Mouse (Mus musculus) neural tube, embryonic 15.5 days (tissue): ENCODE results near the gene Chit1. TPM values are rescaled to one million over a fixed set of nuclear protein-coding genes. Genes with fewer than 3 reads are reported as not detected.

Source experiments
- ATAC-seq: fragments of 200-750 bp; cut with Nextera tagmentation; 2 replicates; pipeline ENCODE4 v1.8.0; 2017; ENCODE audit warnings: mild to moderate bottlenecking, moderate TSS enrichment, moderate library complexity; ENCODE audit not compliant: low FRiP score
- H3K27ac ChIP-seq: fragments of 300-500 bp; sonication (generic); replicated peaks from 2 replicates; pipeline ENCODE4 v1.5.1; 2015; ENCODE audit warnings: mild to moderate bottlenecking, inconsistent platforms
- H3K27me3 ChIP-seq: fragments of 300-500 bp; sonication (generic); replicated peaks from 2 replicates; pipeline ENCODE4 v1.6.1; 2015; ENCODE audit warnings: inconsistent platforms
- H3K36me3 ChIP-seq: fragments of 300-500 bp; sonication (generic); 2 replicates; pipeline ENCODE4 v1.6.1; 2015; ENCODE audit warnings: inconsistent platforms
- H3K4me1 ChIP-seq: fragments of 300-500 bp; sonication (generic); 2 replicates; pipeline ENCODE4 v1.6.1; 2015; ENCODE audit warnings: inconsistent platforms
- H3K4me2 ChIP-seq: fragments of 300-500 bp; sonication (generic); 2 replicates; pipeline ENCODE4 v1.6.1; 2015; ENCODE audit warnings: inconsistent platforms, mild to moderate bottlenecking, moderate library complexity
- H3K4me3 ChIP-seq: fragments of 300-500 bp; sonication (generic); replicated peaks from 2 replicates; pipeline ENCODE4 v1.5.1; 2015; ENCODE audit warnings: mild to moderate bottlenecking, inconsistent platforms
- H3K9ac ChIP-seq: fragments of 300-500 bp; sonication (generic); replicated peaks from 2 replicates; pipeline ENCODE4 v1.6.1; 2015; ENCODE audit warnings: mild to moderate bottlenecking, inconsistent platforms
- H3K9me3 ChIP-seq: fragments of 300-500 bp; sonication (generic); replicated peaks from 2 replicates; pipeline ENCODE4 v1.6.1; 2016; ENCODE audit warnings: inconsistent platforms
- WGBS: fragments of 180-500 bp; shearing (Covaris S2); methylation state at CpG from one replicate; pipeline ENCODE4 v1.1.7; 2015; ENCODE audit warnings: mixed read lengths; 5-methylcytosine and 5-hydroxymethylcytosine counted together
- polyA plus RNA-seq: library from polyadenylated mRNA; unstranded; fragments of >200 nt; fragmentation: Nextera tagmentation; extraction: Ambion mirVana; gene quantifications from 2 replicates; pipeline ENCODE4 v1.2.1, GENCODE M21; 2015

The Chit1 gene
- polyA plus RNA-seq, 1 experiment from 2014 or later, result 0.87 TPM

DNA sequence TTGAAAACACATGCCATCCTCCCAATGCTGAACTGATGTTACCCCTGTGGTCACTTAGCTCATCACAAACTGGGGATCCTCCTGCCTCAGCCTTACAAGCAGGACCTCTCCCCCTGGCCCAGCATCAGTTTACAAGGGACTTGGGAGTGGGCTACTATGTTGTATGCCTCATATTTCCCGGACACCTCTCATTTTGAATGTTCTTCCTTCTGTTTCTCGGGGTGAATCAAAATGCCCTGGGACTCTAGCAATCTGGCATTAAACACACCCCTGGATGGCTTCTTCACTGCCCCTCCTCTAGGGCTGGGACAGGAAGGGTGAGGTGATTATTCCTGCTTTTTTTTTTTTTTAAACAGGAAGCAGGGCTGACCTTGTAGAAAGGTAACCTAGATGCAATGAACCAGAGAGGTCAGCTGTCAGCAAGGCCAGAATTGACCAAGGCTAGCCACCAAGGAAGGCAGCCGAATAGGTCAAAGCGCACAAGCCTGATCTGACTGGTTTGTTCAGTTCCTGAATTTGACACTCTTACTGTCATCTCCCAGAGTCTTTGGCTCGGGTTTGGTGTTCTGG lies 30.1 kb upstream of the Chit1 start:
- Histone ChIP-seq H3K9me3 (no peaks in the 10 kb centered on the region), H3K27me3 (no peaks in the 10 kb centered on the region), H3K9ac (no peak overlapping the region), H3K4me3 (no peak overlapping the region), H3K4me1 (peaks cover 40% of the 10 kb centered on the region), H3K36me3 (no peaks in the 10 kb centered on the region), H3K27ac (no peak overlapping the region), H3K4me2 (no peak overlapping the region)
- WGBS, result 93% methylated on average over 5 of the region's 5 CpGs
- ATAC-seq, result no peak

DNA sequence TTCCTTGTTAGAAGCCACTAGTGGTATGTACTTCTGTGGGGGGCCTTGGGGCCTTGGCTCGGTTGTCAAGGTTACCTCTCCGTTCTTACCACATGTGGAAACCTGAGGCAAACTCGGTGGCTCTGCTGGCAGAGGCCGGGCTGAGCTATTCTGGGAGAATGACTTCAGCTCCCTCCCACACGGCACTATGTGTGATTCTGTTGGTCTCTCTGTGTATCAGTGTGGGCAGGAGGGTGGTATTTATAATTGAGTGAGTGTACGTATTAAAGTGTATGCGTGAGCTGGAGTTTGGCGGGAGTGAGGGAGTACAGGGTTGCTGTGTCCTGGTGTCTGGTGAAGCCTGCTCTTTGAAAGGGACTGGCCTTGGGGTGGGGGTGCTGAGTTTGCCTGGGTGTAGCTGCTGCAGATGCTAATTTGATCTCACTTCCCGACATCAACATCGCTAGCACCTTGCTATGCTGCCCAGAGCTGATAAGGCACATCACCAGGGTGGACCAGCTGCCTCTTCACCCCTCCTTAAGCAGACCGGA lies 28.0 kb upstream of the Chit1 start:
- no peaks in the 10 kb centered on the region for H3K9me3 ChIP-seq
- H3K4me3 ChIP-seq, result no peak overlapping the region
- ATAC-seq, result no peak
- WGBS, result 60% methylated on average over 11 of the region's 11 CpGs
- H3K27me3 ChIP-seq, result no peaks in the 10 kb centered on the region
- no peaks in the 10 kb centered on the region for H3K36me3 ChIP-seq
- no peak overlapping the region for H3K4me2 ChIP-seq
- no peak overlapping the region for H3K9ac ChIP-seq
- no peak overlapping the region for H3K27ac ChIP-seq
- peaks cover 29% of the 10 kb centered on the region for H3K4me1 ChIP-seq

DNA sequence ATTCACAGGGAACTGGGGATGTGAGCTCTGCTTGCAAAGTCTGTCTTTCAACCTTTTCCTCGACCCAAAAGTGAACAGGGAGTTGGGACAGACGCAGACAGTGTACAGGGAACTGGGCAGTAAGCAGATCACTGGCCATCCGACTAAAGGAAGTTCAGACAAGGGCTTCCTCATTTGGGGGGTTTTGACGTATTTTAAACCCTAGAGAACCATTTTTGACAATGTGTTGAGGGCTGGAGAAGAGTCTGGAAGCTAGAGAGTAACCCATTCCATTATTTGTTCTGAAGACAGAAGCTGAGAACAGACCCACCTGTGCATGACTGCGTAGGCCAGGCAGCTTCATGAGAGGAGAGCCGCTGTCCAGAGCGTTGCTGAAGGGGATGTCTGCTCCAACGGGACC lies 27.4 kb upstream of the Chit1 start:
- Histone ChIP-seq H3K4me3 (no peak overlapping the region), H3K4me1 (peaks cover 24% of the 10 kb centered on the region), H3K9me3 (no peaks in the 10 kb centered on the region), H3K9ac (no peak overlapping the region), H3K4me2 (no peak overlapping the region), H3K36me3 (no peaks in the 10 kb centered on the region), H3K27ac (no peak overlapping the region), H3K27me3 (no peaks in the 10 kb centered on the region)
- 88% methylated on average over 8 of the region's 8 CpGs for WGBS
- no peak for ATAC-seq

DNA sequence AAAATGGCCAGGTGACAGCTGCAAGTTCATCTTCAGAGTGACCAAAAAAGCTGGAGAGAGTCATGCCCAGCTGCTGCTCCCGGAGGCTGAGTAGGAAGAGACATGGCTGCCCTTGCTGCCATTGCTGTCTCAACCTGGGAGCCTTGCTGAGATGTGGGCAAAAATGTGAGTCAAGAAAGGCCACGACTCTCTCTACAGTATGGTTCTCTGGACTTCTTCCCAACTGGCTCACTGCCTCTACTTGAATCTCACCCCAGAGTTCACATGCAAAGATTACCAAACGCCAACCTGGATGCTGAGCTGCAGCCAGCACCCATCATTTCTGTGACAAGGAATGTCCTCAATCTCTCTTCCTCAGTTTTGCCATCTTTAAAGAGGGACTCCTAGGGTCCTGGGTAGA lies 26.9 kb upstream of the Chit1 start:
- no peak for ATAC-seq
- peaks cover 24% of the 10 kb centered on the region for H3K4me1 ChIP-seq
- no peak overlapping the region for H3K9ac ChIP-seq
- H3K27ac ChIP-seq, result no peak overlapping the region
- H3K27me3 ChIP-seq, result no peaks in the 10 kb centered on the region
- no peaks in the 10 kb centered on the region for H3K9me3 ChIP-seq
- no peaks in the 10 kb centered on the region for H3K36me3 ChIP-seq
- 80% methylated on average over 3 of the region's 3 CpGs for WGBS
- H3K4me3 ChIP-seq, result no peak overlapping the region
- H3K4me2 ChIP-seq, result no peak overlapping the region

DNA sequence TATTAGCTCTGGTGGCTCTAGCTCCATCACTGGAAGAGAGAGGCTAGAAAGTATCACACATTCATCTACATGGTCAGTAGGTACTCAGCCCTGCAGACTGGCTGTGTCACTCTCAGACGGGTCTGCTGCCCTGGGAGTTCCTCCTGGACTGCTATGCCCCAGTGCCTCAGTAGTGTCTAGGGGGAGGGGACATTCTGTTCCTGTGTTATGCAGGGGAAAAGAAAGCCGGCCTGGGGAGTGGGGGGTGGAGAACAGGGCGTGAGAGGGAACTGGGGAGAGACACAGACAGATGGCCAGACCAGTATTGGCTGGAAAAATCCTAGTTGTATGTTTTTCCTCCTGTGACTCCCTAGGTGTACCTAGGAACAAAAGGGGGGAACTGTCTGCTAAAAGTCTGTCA lies 25.0 kb upstream of the Chit1 start:
- Histone ChIP-seq H3K9me3 (no peaks in the 10 kb centered on the region), H3K27ac (no peak overlapping the region), H3K4me1 (peaks cover 15% of the 10 kb centered on the region), H3K27me3 (no peaks in the 10 kb centered on the region), H3K9ac (no peak overlapping the region), H3K36me3 (no peaks in the 10 kb centered on the region), H3K4me3 (no peak overlapping the region), H3K4me2 (no peak overlapping the region)
- no peak for ATAC-seq
- WGBS, result 22% methylated on average over 3 of the region's 3 CpGs

DNA sequence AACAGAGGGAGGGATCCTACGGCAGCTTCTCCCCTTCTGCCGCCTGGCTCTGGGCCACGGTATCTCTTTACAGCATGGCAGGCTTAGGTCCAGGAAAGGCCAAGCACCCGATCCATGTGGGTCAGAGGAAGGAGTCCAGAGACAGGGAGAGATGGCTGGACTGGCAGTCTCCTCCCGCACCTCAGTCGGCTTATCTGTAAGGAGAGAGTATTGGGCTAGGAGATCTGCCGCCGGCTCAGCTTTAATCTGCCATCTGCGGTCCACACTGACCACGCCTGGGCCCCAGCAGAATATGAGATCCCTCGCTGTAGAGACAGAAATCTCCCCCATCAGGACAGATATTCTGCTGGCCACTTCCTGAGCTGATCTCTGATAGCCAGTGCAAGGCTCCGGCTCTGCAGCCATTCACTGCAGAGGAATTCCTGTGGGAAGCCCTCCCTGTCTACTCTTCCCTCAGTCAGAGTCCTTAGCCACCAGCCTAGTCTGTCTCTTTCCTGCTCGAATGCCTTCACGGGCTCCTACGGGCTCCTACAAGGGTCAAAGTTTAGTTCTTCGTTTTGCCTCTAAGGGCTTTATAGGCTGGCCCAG lies 24.1 kb upstream of the Chit1 start:
- Histone ChIP-seq H3K27me3 (no peaks in the 10 kb centered on the region), H3K27ac (no peak overlapping the region), H3K36me3 (no peaks in the 10 kb centered on the region), H3K4me3 (no peak overlapping the region), H3K9ac (no peak overlapping the region), H3K4me1 (peaks cover 15% of the 10 kb centered on the region), H3K4me2 (no peak overlapping the region), H3K9me3 (no peaks in the 10 kb centered on the region)
- no peak for ATAC-seq
- WGBS, result 60% methylated on average over 16 of the region's 16 CpGs

DNA sequence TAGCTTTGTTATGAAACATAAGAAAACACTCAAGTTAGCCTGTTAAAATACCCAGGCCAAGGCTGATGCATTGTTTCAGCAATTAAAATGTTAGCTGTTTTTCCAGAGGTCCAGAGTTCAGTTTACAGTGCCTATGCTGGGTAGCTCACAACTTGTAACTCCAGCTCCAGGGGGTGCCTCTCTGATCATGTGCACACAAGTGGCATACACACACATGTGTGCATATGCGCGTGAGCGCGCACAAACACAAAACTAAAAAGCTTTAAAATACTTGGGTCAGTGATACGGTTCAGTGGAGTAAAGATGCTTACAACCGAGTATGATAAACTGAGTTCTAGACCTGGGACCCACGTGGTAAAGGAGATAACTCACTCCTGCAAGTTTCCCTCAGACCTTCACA lies 22.0 kb upstream of the Chit1 start:
- Histone ChIP-seq H3K4me1 (peaks cover 31% of the 10 kb centered on the region), H3K4me3 (no peak overlapping the region), H3K9ac (no peak overlapping the region), H3K4me2 (no peak overlapping the region), H3K27me3 (no peaks in the 10 kb centered on the region), H3K27ac (no peak overlapping the region), H3K36me3 (no peaks in the 10 kb centered on the region), H3K9me3 (no peaks in the 10 kb centered on the region)
- no peak for ATAC-seq
- 89% methylated on average over 7 of the region's 7 CpGs for WGBS

DNA sequence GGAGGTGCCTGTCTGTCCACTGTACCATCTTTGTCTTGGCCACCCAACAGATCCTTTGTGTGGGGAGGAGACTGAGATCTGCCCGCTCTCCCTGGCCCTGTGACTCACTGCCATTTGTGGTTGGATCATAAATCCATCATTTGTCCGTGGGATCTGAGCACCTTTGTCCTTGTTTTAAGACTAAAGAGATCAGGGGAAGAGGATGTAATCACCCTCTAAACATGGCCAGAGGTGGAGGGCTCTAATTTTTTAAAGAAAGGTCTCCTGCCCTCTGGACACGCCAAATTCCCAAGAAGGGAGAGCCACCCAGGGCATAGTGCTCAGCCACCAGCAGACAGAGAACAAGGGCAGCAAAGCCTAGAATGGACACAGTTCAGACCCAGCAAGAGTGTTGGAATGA lies 19.2 kb upstream of the Chit1 start:
- H3K4me1 ChIP-seq, result peaks cover 35% of the 10 kb centered on the region
- ATAC-seq, result no peak
- no peak overlapping the region for H3K9ac ChIP-seq
- H3K27ac ChIP-seq, result no peak overlapping the region
- 73% methylated on average over 3 of the region's 3 CpGs for WGBS
- H3K4me3 ChIP-seq, result no peak overlapping the region
- H3K36me3 ChIP-seq, result no peaks in the 10 kb centered on the region
- no peak overlapping the region for H3K4me2 ChIP-seq
- no peaks in the 10 kb centered on the region for H3K9me3 ChIP-seq
- no peaks in the 10 kb centered on the region for H3K27me3 ChIP-seq

DNA sequence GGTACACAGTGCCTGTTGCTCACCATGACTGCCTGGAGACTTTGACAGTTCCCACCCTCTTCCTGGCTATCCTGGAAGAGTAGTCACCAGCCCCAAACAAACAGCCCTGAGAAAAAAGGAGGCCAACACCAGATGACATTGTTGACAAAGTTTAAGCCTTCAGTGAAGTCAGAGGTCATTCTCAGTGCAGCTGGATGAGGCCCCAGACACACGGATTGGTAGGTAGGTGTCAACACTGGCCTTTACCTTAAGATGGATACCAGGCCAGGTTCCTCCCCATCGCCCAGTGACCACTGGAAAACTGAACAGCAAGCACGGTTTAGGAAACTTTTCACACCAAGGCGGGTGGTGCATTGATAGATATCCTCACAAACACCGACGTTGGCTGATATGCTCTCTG lies 18.7 kb upstream of the Chit1 start:
- peak overlapping the region; percentile 88 for H3K4me2 ChIP-seq
- peak overlapping the region; percentile 46 for H3K4me3 ChIP-seq
- peak overlapping the region; percentile 85 for H3K27ac ChIP-seq
- H3K36me3 ChIP-seq, result no peaks in the 10 kb centered on the region
- no peak; the same call in 1 of the 2 replicates for ATAC-seq
- 36% methylated on average over 6 of the region's 6 CpGs for WGBS
- peak overlapping the region; percentile 63 for H3K9ac ChIP-seq
- no peaks in the 10 kb centered on the region for H3K9me3 ChIP-seq
- H3K27me3 ChIP-seq, result no peaks in the 10 kb centered on the region
- peaks cover 37% of the 10 kb centered on the region for H3K4me1 ChIP-seq

DNA sequence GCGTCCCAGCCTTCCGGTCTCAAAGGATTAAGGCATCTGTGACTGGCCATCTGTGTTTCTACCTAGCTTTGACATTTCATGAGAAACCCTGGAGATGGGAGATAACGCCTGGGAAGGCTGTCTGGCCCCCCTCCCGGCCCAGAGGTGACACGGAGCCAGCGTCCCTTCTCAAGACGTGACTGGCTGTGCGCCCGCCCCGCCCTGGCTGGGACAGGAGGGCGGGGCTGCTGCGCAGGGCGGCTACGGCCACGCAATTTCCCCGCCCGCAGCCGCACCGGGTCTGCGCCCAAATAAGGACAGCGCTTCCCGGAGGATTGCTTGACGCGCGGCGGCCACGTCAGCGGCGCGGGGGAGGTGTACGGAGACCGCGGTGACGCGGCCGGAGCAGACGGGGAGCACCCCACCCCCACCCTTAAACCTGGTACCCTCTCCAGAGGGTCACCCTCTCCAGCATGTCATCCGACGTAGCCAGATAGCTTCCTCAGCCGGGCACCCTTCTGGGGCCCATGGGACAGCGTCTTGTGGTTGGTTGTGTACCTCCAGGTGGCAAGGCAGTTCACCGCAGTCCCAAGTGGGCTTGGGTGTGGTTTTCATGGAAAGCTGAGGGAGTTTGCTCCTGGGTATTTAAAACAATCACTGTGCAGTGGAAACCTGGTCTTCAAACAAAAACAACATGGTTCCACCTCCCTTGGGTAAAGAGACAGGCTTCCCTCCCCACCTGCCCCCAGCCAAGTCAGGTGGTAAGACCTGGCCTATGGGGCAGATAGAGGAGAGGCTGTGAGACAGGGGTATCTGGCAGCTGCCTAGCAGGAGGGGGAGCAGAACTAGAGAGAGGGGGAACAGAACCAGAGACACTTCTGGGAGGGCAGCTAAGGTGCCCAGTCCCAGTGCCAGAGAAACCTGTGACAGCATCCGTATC lies 17.9 kb upstream of the Chit1 start:
- H3K4me2 ChIP-seq, result peak overlapping the region; percentile 88
- peak overlapping the region; percentile 85 for H3K27ac ChIP-seq
- peaks cover 38% of the 10 kb centered on the region for H3K4me1 ChIP-seq
- no peaks in the 10 kb centered on the region for H3K27me3 ChIP-seq
- H3K36me3 ChIP-seq, result no peaks in the 10 kb centered on the region
- H3K9ac ChIP-seq, result peak overlapping the region; percentile 63
- 3% methylated on average over 43 of the region's 43 CpGs for WGBS
- H3K4me3 ChIP-seq, result peak overlapping the region; percentile 46
- H3K9me3 ChIP-seq, result no peaks in the 10 kb centered on the region
- ATAC-seq, result peak; percentile 83

DNA sequence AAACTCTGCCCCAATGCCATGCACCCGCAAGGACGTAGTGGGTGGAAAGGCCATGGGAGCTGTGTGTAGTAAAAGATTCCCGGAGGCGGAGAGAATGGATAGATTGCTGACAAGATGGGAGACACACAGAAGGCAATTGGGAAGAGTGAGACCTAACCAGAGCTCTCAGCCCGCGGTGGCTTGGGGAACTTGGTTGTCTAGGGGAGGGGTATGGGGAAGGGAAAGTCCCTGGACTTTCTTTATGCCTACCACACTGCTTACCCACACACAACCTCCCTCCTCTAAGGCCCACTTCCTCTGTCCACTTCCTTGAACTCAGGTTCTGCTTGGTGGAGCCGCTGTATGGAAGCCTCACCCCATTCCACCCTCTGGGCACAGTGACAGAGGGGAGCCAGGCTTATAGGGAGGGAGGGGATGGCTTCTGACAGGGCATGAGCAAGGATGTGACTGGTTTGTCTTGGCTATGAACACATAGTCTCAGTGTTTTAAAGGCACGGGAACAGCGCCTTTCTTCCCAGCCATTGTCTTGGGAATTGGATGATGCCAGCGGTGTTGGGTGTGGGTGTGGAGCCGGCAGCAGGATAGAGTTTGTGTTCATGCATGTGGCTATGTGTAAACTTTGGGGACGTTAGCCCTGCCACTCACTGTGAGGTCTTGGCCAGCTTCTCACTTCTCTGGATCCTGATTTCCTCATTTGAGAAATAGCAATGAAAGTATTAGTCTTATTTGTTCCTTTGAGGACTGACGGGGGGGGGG lies 17.1 kb upstream of the Chit1 start:
- H3K4me3 ChIP-seq, result peak overlapping the region; percentile 46; the same call in 1 of the 2 replicates
- H3K27ac ChIP-seq, result peak overlapping the region; percentile 85
- WGBS, result 53% methylated on average over 13 of the region's 13 CpGs
- no peak for ATAC-seq
- H3K36me3 ChIP-seq, result no peaks in the 10 kb centered on the region
- no peaks in the 10 kb centered on the region for H3K27me3 ChIP-seq
- no peak overlapping the region for H3K9ac ChIP-seq
- H3K4me2 ChIP-seq, result peak overlapping the region; percentile 88
- H3K9me3 ChIP-seq, result no peaks in the 10 kb centered on the region
- H3K4me1 ChIP-seq, result peaks cover 47% of the 10 kb centered on the region
